Mouse (Mus musculus) bone marrow macrophage, adult 2 months (primary cell): ENCODE results near the gene Cnn1.

Experiments
- CTCF ChIP-seq: IDR thresholded peaks from 2 replicates; pipeline ENCODE4 v1.5.1; 2012; ENCODE audit warnings: low read depth, mild to moderate bottlenecking, low read length, moderate library complexity
- POLR2A ChIP-seq: IDR thresholded peaks from 2 replicates; pipeline ENCODE4 v1.6.1; 2012; ENCODE audit warnings: mild to moderate bottlenecking, low read depth, low read length, borderline replicate concordance

- TF ChIP-seq CTCF (no peak), POLR2A (no peak)
These were observed 24.1 kb downstream of the Cnn1 start for GRCm38 (mm10) chr9:22123069-22123609.
